Mouse (Mus musculus): ENCODE data around the gene Gm11634.

Gm11634 gene

GRCm38 (mm10) chr11:101556541-101556940 is 42.5 kb downstream of the Gm11634 start:
- DNase-seq = no peak

DNA sequence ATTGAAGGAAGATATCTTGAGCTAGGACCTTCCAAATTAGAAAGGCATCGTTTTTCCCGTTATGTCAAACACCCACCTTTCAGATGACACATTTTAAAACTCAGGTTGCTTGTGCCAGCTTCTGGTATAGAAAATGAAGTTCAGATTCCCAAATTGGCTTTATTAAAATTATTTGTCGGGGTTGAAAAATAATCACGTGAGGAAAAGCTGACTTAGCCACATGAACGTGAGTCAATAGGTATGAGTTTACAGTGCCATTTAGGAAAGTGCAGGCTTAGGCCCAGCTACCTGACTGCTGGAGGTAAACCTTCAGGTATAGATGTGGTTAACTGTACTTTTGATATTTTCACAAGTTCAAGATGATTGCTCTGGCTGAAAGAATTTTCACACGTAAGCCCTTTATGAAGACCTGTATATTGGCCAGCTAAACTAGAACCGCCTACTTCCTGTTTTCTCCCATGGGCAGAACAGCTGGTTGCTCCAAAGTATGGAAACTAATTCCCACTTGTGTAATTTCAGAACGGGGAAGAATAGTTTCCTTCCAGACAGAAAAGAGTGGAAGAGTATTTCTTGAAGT is 45.6 kb downstream of the Gm11634 start:
- DNase-seq = no peak

DNA sequence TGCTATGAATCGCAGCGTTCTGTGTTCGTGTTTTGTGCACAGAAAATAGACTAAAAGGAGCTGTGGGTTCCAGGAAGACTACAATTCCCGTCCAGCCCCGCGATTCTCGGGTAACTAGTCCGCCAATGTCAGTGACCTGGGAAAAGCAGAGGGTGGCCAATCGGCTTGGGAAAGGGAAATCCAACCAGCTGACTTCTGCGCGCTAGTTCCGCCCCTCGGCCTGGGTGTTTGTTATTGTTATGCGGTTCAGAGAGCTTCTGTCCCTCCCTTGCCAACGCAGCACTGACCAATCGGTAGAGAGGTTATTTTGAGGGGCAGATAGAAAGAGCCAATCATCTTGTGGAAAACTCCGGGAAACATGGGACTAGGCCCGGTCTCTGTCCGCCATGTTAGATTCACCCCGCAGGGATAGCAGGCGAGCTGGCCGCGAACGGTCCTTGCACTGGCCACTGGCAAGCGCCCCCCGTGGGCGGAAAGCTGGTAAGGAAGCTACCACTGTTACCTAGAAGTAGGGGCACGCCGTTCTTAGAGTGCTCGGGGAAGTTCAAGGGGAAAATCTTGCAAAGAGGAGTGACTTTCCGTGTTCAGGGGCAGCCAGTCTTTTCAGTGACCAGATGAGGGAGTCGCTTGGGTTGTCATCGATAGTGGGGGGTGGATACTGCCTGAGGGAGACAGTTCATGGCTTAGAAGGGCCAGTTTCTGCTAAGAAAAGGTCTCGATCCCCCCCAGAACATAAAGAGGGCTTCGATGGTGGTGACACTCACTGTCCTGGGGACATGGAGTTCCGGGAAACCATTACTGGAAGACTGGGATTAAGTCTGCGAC is 46.4 kb downstream of the Gm11634 start:
- peak; percentile 93 for DNase-seq

DNA sequence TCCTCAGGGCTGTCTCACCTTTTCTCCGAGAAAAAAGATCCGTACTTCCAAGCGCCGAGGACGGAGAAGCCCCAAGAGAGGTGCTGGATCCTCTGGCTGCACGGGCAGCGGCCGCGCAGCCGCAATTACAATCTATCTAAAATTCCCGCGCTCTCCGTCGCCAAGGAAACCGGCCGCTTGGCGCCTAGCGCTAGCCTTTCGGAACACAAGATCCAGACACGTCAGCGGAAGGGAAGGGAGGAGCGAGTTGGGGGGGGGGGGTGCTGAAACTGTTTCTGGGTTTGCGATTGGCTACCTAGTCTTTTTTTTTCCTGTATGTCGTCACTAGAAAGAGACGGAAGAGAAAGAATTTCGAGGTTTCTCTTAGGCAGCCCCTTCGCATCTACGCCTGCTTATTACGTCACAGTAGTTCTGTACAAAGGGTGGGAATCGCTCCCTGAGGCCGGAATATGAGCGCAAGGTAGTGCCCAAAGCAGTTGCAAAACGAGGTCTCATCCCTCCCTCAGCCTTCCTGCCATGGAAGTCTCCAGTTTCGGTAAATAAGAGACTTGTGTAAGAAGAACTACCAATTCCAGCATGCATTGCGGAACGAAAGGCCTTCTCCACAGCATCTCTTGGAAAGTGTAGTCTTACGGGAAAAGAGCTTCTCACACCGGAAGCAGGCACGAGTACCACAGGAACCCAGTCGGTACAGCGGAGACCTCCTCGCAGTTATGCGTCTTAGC is 47.1 kb downstream of the Gm11634 start, which contains the start of the genes Brca1 and Nbr1:
Gene Brca1, minus strand, starts transcription at position 205 of the 725 bp plus-strand sequence.
Gene Nbr1, plus strand, starts transcription at position 399 of the 725 bp plus-strand sequence.
- peak; percentile 90 for DNase-seq

DNA sequence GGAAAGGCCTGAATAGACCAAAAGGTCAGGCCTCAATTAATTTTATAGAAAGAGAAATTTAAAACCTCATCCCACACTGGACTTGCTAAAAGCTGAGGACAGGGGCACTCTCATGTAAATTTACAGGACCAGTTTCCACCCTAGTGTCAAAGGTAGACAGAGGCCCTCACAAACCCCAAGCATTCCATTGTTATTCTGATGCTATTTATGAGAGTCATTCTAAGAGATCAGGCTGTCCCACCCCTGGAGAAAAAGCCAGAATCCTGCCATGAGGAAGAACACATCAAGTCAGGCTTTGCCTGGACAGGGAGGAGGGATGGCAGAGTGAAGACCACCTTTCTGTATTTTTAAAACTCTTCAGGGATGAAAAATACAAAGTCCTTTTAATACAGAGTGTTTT is 50.5 kb downstream of the Gm11634 start:
- no peak for DNase-seq

DNA sequence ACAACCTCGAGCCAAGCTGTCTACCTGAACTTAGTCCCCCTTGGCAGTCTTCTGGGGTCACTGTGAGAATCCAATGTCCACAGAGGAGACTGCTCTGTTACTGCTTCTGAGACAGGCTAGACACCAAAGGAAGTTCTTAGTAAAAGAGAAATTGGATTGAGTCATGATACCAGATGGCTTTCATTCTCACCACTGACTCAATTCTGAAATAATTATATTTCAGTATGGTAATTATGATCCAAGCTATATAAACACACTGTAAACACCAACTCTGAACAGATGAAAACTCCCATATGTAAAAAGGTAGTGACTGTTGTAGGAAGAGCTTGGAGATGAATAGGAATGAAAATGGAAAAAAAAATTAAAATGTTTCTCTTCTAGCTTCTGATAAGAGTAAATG is 54.9 kb downstream of the Gm11634 start:
- DNase-seq = no peak
